Mouse (Mus musculus) liver, embryonic 14.5 days (tissue): ENCODE measurements around the gene Gramd4. TPM values are rescaled to one million over a fixed set of nuclear protein-coding genes. Genes with fewer than 3 reads are reported as not detected.
"Not testable (repeated sequence)": the region's sequence is repeated elsewhere in the genome, so short reads cannot be mapped to it uniquely, and the experiment has no call there.

ENCODE experiments used
- ATAC-seq: fragments of 200-750 bp; cut with Nextera tagmentation; 2 replicates; pipeline ENCODE4 v1.8.0; 2017; ENCODE audit warnings: moderate number of reproducible peaks, mild to moderate bottlenecking, moderate library complexity; ENCODE audit not compliant: insufficient read depth
- DNase-seq, 3 experiments: peaks; one replicate each; pipeline ENCODE4 v3.0.0-alpha.2; 2012 to 2013; ENCODE audit warnings: low read depth in 3 of 3, low spot score in 3 of 3
- H3K27ac ChIP-seq: fragments of 300-500 bp; sonication (generic); 2 replicates; pipeline ENCODE4 v1.5.1; 2014; ENCODE audit warnings: moderate library complexity, mild to moderate bottlenecking, control low read depth, inconsistent platforms
- H3K27me3 ChIP-seq: fragments of 300-500 bp; sonication (generic); 2 replicates; pipeline ENCODE4 v1.6.1; 2014; ENCODE audit warnings: mild to moderate bottlenecking, low read length, moderate library complexity; ENCODE audit not compliant: control insufficient read depth, insufficient read depth
- H3K36me3 ChIP-seq: fragments of 300-500 bp; sonication (generic); replicated peaks from 2 replicates; pipeline ENCODE4 v1.6.1; 2014; ENCODE audit warnings: low read depth; ENCODE audit not compliant: control insufficient read depth, insufficient read depth
- H3K4me1 ChIP-seq, 2 experiments: fragments of 200-500 bp in 1 of 2; fragments of 300-500 bp in 1 of 2; sonication (generic) in 1 of 2; replicated peaks; 2 replicates each; pipeline ENCODE4 v1.6.1; 2012 to 2014; ENCODE audit warnings: antibody characterized with exemption in 1 of 2, inconsistent platforms in 1 of 2, low read length in 1 of 2; ENCODE audit not compliant: control insufficient read depth in 2 of 2, insufficient read depth in 2 of 2
- H3K4me2 ChIP-seq: fragments of 300-500 bp; sonication (generic); 2 replicates; pipeline ENCODE4 v1.6.1; 2014; ENCODE audit warnings: low read depth, mild to moderate bottlenecking, control low read depth, moderate library complexity
- H3K4me3 ChIP-seq, 2 experiments: fragments of 200-500 bp in 1 of 2; fragments of 300-500 bp in 1 of 2; sonication (generic) in 1 of 2; 2 replicates each; pipeline ENCODE4 v1.5.1; 2012 to 2014; ENCODE audit warnings: low read depth in 2 of 2, low read length in 2 of 2, mild to moderate bottlenecking in 2 of 2, control low read depth in 1 of 2, inconsistent platforms in 1 of 2, moderate library complexity in 1 of 2; ENCODE audit not compliant: insufficient read depth in 1 of 2
- H3K9ac ChIP-seq: fragments of 300-500 bp; sonication (generic); replicated peaks from 2 replicates; pipeline ENCODE4 v1.6.1; 2014; ENCODE audit warnings: mild to moderate bottlenecking, control low read depth, moderate library complexity
- H3K9me3 ChIP-seq: fragments of 300-500 bp; sonication (generic); 2 replicates; pipeline ENCODE4 v1.6.1; 2016; ENCODE audit warnings: low read length, mixed read lengths; ENCODE audit not compliant: control insufficient read depth
- CTCF ChIP-seq: IDR thresholded peaks from 2 replicates; pipeline ENCODE4 v1.5.1; 2016; ENCODE audit warnings: antibody characterized with exemption, low read depth, control low read depth
- EP300 ChIP-seq: IDR thresholded peaks from 2 replicates; pipeline ENCODE4 v1.6.1; 2016; ENCODE audit warnings: antibody characterized with exemption, low read depth
- whole genome bisulfite sequencing: fragments of 180-500 bp; shearing (Covaris S2); extraction: QIAGEN DNeasy Blood & Tissue Kit; methylation state at CpG from one replicate; pipeline ENCODE4 v1.1.7; 2014; ENCODE audit not compliant: insufficient replicate concordance; 5-methylcytosine and 5-hydroxymethylcytosine counted together
- polyA plus RNA-seq, 2 experiments: library from polyadenylated mRNA; depleted of rRNA in 1 of 2; stranded (reverse) in 1 of 2; unstranded in 1 of 2; fragments of >200 nt; fragmentation: Nextera tagmentation in 1 of 2; extraction: Ambion mirVana in 1 of 2; gene quantifications; 2 replicates each; pipeline versions ENCODE4 v1.2.1 to v1.2.3; 2012 to 2014

Gene Gramd4
- polyA plus RNA-seq, 2 experiments, result 2.5 to 7.5 TPM

DNA sequence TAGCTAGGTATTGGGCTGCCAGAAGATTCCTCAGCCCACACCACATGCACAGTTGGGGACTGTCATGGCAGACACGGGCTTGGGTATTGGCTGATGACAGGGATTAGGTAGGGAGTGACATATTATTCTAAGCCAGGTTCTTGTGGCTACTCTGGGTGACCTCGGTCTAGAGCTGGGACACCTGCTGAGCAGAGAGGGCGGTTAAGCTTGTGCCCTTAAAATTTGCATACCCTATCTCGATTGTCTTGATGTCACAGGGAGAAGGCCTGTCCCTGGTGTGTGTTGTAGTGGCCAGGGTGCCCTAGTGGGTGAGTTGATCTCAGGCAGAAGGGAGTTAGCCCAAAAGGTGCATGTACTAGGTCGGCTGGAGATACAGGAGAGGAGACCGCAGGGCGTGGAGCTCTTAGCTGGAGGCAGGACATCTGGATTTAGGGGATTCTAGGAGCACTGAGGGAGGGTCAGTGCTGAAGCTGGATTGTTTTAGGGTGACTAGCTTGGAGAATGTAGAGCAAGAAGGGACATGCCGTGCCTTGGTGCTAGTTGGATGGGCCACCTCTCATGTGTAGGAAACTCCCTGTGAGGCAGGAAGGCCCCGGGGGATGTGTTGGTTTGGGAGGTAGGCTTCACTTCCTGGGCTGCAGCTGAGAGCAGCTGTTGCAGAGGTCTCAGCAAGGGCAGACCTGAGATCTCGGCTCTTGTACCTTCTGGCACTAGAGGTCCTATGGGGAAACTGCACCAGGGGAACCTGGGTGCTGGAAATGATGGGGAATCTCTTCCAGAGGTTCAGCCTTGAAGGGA is 37.0 kb downstream of the Gramd4 start:
- Histone ChIP-seq H3K9me3 (no peaks in the 10 kb centered on the region), H3K9ac (no peak overlapping the region), H3K27me3 (no peaks in the 10 kb centered on the region), H3K4me1 (peaks cover 2 to 6% of the 10 kb centered on the region in 2 experiments; a peak in 3 of 4 replicates), H3K36me3 (peaks cover 3% of the 10 kb centered on the region), H3K4me2 (no peak overlapping the region), H3K4me3 (no peak overlapping the region), H3K27ac (no peak overlapping the region)
- TF ChIP-seq CTCF, result no peak
- TF ChIP-seq EP300, result no peak
- no peak for ATAC-seq
- 72% methylated on average over 10 of the region's 10 CpGs for whole genome bisulfite sequencing
- DNase-seq, result no peak

DNA sequence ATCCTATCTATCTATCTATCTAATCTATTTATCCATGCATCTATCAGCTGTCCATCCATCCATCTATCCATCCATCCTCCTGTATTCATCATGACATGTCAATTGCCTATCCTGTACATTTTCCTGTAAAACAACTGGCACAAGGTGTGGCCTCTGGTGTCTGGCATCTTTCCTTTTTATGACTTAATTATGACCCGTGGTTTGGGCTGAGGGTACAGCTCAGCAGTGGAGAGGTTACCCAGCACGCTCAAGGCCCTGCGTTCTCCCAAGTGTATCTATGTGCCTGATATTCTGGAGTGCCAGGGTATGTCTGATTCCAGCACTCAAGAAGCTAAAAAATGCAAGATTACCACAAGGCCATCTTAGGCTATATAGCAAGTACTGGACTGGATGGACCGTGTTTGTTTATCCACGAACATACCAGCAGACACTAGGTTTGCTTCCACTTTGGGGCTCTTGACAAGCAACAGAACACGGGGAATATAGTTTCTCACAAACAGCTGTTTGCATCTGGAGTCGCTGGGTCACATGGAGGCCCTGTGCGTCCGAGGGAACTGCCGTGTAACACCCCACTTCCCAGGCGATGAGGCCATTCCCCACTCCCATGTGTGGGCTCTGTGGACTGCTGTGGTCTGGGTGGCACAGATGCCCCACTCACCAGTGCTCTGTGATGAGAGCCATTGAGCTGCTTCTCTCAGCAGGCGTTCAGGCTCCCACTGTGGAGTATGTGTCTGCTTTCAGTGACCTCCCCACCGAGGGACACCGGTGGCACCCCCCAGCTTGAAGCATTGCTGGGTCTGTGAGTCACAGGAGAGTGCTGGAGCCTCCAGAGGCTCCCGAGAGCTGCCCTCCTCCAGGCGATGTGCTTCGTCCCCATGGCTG is 38.5 kb downstream of the Gramd4 start:
- no peak overlapping the region for H3K9ac ChIP-seq
- H3K4me2 ChIP-seq, result no peak overlapping the region
- DNase-seq (no peak), ATAC-seq (no peak)
- H3K4me1 ChIP-seq, result 0 out of 4 replicates have a peak, but pooled peaks cover 0 to 2% of the 10 kb centered on the region in 2 experiments
- no peaks in the 10 kb centered on the region for H3K27me3 ChIP-seq
- TF ChIP-seq EP300, result no peak
- no peak for TF ChIP-seq CTCF
- H3K9me3 ChIP-seq, result no peaks in the 10 kb centered on the region
- WGBS, result 84% methylated on average over 17 of the region's 17 CpGs
- peaks cover 3% of the 10 kb centered on the region for H3K36me3 ChIP-seq
- no peak overlapping the region for H3K4me3 ChIP-seq
- H3K27ac ChIP-seq, result no peak overlapping the region

DNA sequence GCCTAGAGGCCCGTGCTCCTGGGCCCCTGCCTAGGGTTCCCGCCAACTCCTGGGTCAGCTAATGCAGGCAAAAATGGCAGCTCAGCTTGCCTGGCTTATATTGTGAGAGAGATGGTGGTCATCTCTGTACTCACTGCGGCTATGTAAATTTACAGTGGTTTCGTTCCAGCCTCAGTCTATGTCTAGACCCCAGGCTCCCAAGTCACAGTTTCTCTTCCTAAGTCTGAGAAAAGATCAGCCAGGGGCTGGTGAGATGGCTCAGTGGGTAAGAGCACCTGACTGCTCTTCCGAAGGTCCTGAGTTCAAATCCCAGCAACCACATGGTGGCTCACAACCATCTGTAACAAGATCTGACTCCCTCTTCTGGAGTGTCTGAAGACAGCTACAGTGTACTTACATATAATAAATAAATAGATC is 39.1 kb downstream of the Gramd4 start:
- H3K9ac ChIP-seq, H3K9me3 ChIP-seq, H3K36me3 ChIP-seq, H3K27ac ChIP-seq, H3K27me3 ChIP-seq, H3K4me1 ChIP-seq, H3K4me2 ChIP-seq, ATAC-seq, DNase-seq, H3K4me3 ChIP-seq: not testable (repeated sequence)
- 77% methylated on average over 5 of the region's 5 CpGs for WGBS

DNA sequence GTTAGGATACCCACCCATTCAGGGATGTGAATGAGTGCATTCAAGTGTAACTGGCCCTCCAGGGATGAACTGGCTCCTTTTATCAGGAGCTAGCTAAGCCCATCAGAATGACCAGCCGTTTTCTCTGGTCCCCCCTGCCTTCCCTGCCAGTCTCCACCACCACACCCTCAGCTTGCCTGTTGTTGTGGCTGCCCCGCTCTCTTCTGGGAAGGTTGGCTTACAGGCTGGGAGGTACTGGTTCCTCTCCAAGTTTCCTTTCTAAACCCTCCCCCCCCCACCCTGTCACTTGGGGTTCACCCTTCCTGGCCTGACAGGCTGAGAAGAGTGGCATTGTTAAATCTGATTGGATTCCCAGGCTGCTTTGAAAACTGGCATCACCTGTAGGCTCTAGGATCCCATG is 40.4 kb downstream of the Gramd4 start:
- Histone ChIP-seq H3K4me1 (peaks cover 2% of the 10 kb centered on the region in 2 experiments), H3K27ac (no peak overlapping the region), H3K4me2 (no peak overlapping the region), H3K36me3 (peaks cover 3% of the 10 kb centered on the region), H3K9ac (no peak overlapping the region), H3K27me3 (no peaks in the 10 kb centered on the region), H3K9me3 (no peaks in the 10 kb centered on the region), H3K4me3 (no peak overlapping the region)
- ATAC-seq (no peak), DNase-seq (no peak)
- 73% methylated on average over 2 of the region's 2 CpGs for WGBS
- no peak for TF ChIP-seq EP300
- TF ChIP-seq CTCF, result no peak

DNA sequence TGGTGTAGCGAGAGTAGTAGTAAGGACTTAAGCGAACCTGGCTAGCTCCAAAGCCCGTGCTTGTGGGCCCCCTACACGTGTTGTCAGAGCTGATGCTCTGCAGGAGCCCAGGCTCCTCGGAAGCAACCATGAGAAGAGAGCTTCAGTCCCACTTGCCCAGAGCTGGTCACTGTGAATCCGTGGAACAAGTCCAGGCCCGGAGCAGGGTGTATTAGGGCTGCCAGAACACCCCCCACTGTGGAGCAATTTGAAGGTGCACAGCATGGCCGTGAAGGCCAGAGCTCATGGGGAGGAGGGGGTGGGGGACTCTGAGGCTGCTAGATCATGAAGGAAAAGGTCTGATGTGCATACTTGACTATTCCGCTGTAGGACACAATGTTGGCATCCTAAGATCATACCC is 44.1 kb downstream of the Gramd4 start:
- Histone ChIP-seq H3K9me3 (no peaks in the 10 kb centered on the region), H3K4me3 (no peak overlapping the region), H3K27ac (no peak overlapping the region), H3K36me3 (no peaks in the 10 kb centered on the region), H3K4me2 (no peak overlapping the region), H3K27me3 (no peaks in the 10 kb centered on the region), H3K4me1 (peaks cover 35 to 38% of the 10 kb centered on the region in 2 experiments), H3K9ac (no peak overlapping the region)
- DNase-seq (no peak), ATAC-seq (no peak)
- WGBS, result 81% methylated on average over 9 of the region's 9 CpGs
- TF ChIP-seq EP300 (no peak), CTCF (no peak)
